Mouse (Mus musculus) small intestine, adult 2 months (tissue): ENCODE data around the gene Tgfbrap1. TPM values are rescaled to one million over a fixed set of nuclear protein-coding genes. Genes with fewer than 3 reads are reported as not detected.
"Not testable (repeated sequence)": the region's sequence is repeated elsewhere in the genome, so short reads cannot be mapped to it uniquely, and the experiment has no call there.

Experiments
- H3K27ac ChIP-seq: fragments of 200-500 bp; 2 replicates; pipeline ENCODE4 v1.5.1; 2012; ENCODE audit warnings: low read depth, low read length, control low read depth, inconsistent platforms; ENCODE audit not compliant: insufficient read depth
- H3K27me3 ChIP-seq: fragments of 200-500 bp; 2 replicates; pipeline ENCODE4 v1.6.1; 2012; ENCODE audit warnings: mild to moderate bottlenecking, moderate library complexity, low read length, inconsistent platforms; ENCODE audit not compliant: control insufficient read depth, insufficient read depth
- H3K36me3 ChIP-seq: fragments of 200-500 bp; 2 replicates; pipeline ENCODE4 v1.6.1; 2012; ENCODE audit warnings: mild to moderate bottlenecking, low read length, control low read depth, inconsistent platforms; ENCODE audit not compliant: control insufficient read depth, insufficient read depth
- H3K4me1 ChIP-seq: fragments of 200-500 bp; 2 replicates; pipeline ENCODE4 v1.6.1; 2012; ENCODE audit warnings: low read length, inconsistent platforms, mixed read lengths; ENCODE audit not compliant: control insufficient read depth, insufficient read depth, insufficient read length
- H3K4me3 ChIP-seq: fragments of 200-500 bp; 2 replicates; pipeline ENCODE4 v1.5.1; 2012; ENCODE audit warnings: low read depth, mild to moderate bottlenecking, control low read depth, inconsistent platforms, low read length, moderate library complexity
- CTCF ChIP-seq: fragments of 200-500 bp; IDR thresholded peaks from 2 replicates; pipeline ENCODE4 v1.5.1; 2012; ENCODE audit warnings: low read depth, mild to moderate bottlenecking, control low read depth, inconsistent platforms, low read length, moderate library complexity, mixed read lengths; ENCODE audit not compliant: insufficient replicate concordance, insufficient read length; ENCODE audit errors: extremely low read depth
- POLR2A ChIP-seq: fragments of 200-500 bp; IDR thresholded peaks from 2 replicates; pipeline ENCODE4 v1.6.1; 2012; ENCODE audit warnings: low read depth, mild to moderate bottlenecking, control low read depth, inconsistent platforms, low read length, moderate library complexity
- WGBS: fragments of 180-500 bp; shearing (Covaris S2); methylation state at CpG from one replicate; pipeline ENCODE4 v1.1.7; 2018; 5-methylcytosine and 5-hydroxymethylcytosine counted together
- polyA plus RNA-seq: library from polyadenylated mRNA; depleted of rRNA; stranded (reverse); fragments of >200 nt; gene quantifications from 2 replicates; pipeline ENCODE4 v1.2.3, GENCODE M21; 2012

Gene Tgfbrap1
- polyA plus RNA-seq, 1 experiment, result 11.1 TPM

GRCm38 (mm10) chr1:43065615-43066310 lies 32.7 kb downstream of the Tgfbrap1 start:
- H3K27ac ChIP-seq, result no peak overlapping the region
- no peak overlapping the region for H3K4me3 ChIP-seq
- H3K27me3 ChIP-seq, result no peaks in the 10 kb centered on the region
- TF ChIP-seq POLR2A (no peak), CTCF (peak; percentile 34; the same call in 1 of the 2 replicates)
- WGBS, result 72% methylated on average over 9 of the region's 9 CpGs
- H3K4me1 ChIP-seq, result no peaks in the 10 kb centered on the region
- H3K36me3 ChIP-seq, result peaks cover 31% of the 10 kb centered on the region

- Histone ChIP-seq H3K36me3 (peaks cover 59% of the 10 kb centered on the region), H3K27me3 (no peaks in the 10 kb centered on the region), H3K4me1 (no peaks in the 10 kb centered on the region), H3K27ac (no peak overlapping the region), H3K4me3 (no peak overlapping the region)
- TF ChIP-seq CTCF (no peak), POLR2A (no peak)
- WGBS, result 91% methylated on average over 5 of the region's 5 CpGs
Measured at GRCm38 (mm10) chr1:43051903-43052302, 46.5 kb downstream of the Tgfbrap1 start.

- no peak overlapping the region for H3K4me3 ChIP-seq
- 90% methylated on average over 10 of the region's 10 CpGs for WGBS
Measured at GRCm38 (mm10) chr1:43047811-43048210, 50.6 kb downstream of the Tgfbrap1 start.

GRCm38 (mm10) chr1:43046990-43047389 lies 51.4 kb downstream of the Tgfbrap1 start:
- Histone ChIP-seq H3K4me1 (no peaks in the 10 kb centered on the region), H3K4me3 (no peak overlapping the region), H3K36me3 (peaks cover 26% of the 10 kb centered on the region), H3K27me3 (no peaks in the 10 kb centered on the region), H3K27ac (no peak overlapping the region)
- 74% methylated on average over 2 of the region's 2 CpGs for WGBS
- TF ChIP-seq POLR2A (no peak), CTCF (no peak)

More at GRCm38 (mm10) chr1:43047811-43048210, 50.6 kb downstream of the Tgfbrap1 start:
- no peak overlapping the region for H3K27ac ChIP-seq
- TF ChIP-seq POLR2A (no peak), CTCF (no peak)
- H3K36me3 ChIP-seq, result peaks cover 29% of the 10 kb centered on the region
- no peaks in the 10 kb centered on the region for H3K27me3 ChIP-seq
- H3K4me1 ChIP-seq, result no peaks in the 10 kb centered on the region

GRCm38 (mm10) chr1:43045204-43045982 lies 53.0 kb downstream of the Tgfbrap1 start:
- Histone ChIP-seq H3K27ac (no peak overlapping the region), H3K36me3 (peaks cover 12% of the 10 kb centered on the region), H3K4me3 (no peak overlapping the region), H3K4me1 (no peaks in the 10 kb centered on the region), H3K27me3 (no peaks in the 10 kb centered on the region)
- 76% methylated on average over 14 of the region's 14 CpGs for WGBS
- TF ChIP-seq POLR2A, result no peak
- TF ChIP-seq CTCF, result no peak

- 45% methylated on average over 6 of the region's 6 CpGs for whole genome bisulfite sequencing
- H3K27me3 ChIP-seq, result no peaks in the 10 kb centered on the region
- H3K36me3 ChIP-seq, result no peaks in the 10 kb centered on the region
- no peaks in the 10 kb centered on the region for H3K4me1 ChIP-seq
- TF ChIP-seq CTCF (0 out of 2 replicates have a peak, but pooled peaks have one; percentile 4), POLR2A (no peak)
- H3K27ac ChIP-seq, result no peak overlapping the region
- no peak overlapping the region for H3K4me3 ChIP-seq
Measured at GRCm38 (mm10) chr1:43042271-43042670, 56.2 kb downstream of the Tgfbrap1 start.

- WGBS, result 85% methylated on average over 7 of the region's 7 CpGs
- H3K36me3 ChIP-seq, result no peaks in the 10 kb centered on the region
- no peaks in the 10 kb centered on the region for H3K4me1 ChIP-seq
- no peak overlapping the region for H3K4me3 ChIP-seq
- TF ChIP-seq CTCF, result no peak
- TF ChIP-seq POLR2A, result no peak
- H3K27ac ChIP-seq, result no peak overlapping the region
- H3K27me3 ChIP-seq, result no peaks in the 10 kb centered on the region
Measured at GRCm38 (mm10) chr1:43036014-43036413, 62.4 kb downstream of the Tgfbrap1 start.

- H3K27me3 ChIP-seq, H3K36me3 ChIP-seq, H3K4me1 ChIP-seq, H3K27ac ChIP-seq, H3K4me3 ChIP-seq: not testable (repeated sequence)
- WGBS, result 86% methylated on average over 7 of the region's 7 CpGs
Measured at GRCm38 (mm10) chr1:43015153-43015685, 83.2 kb downstream of the Tgfbrap1 start.
